Mouse (Mus musculus): ENCODE results near the gene Rpa2. TPM values are rescaled to one million over a fixed set of nuclear protein-coding genes. Genes with fewer than 3 reads are reported as not detected.

Rpa2 gene
- polyA plus RNA-seq, 1 experiment: 29.6 TPM

GRCm38 (mm10) chr4:132805599-132806197, 37.6 kb downstream of the Rpa2 start:
- DNase-seq (ENCODE audit: low read depth): no peak
- no peak for TF ChIP-seq POLR2A (IDR thresholded peaks at IDR 0.05; ENCODE audit: borderline replicate concordance, extremely low read depth, insufficient read depth, insufficient read length, poor library complexity, severe bottlenecking)
- TF ChIP-seq CTCF (IDR thresholded peaks at IDR 0.05; ENCODE audit: borderline replicate concordance, extremely low read depth, insufficient read depth, insufficient read length): no peak

DNA sequence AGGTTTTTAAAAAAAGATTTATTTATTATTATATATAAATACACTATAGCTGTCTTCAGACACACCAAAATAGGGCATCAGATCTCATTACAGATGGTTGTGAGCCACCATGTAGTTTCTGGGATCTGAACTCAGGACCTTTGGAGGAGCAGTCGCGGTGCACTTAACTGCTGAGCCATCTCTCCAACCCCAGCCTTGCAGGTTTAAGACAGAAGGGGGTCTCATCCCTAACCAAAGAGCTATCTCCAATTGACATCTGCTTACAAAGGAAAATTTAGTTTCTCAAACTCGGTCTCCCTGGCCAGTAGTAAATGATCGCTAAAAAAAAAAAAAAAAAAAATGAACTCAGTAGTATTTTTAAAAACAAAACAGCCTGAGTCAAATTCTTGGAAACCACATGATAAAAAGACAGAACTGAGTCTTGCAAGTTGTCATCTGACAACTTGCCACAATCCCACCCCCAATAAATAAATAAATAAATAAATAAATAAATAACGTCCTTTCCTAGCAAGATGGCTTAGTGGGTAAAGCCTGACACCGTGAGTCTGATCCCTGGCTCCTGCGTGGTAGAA, 38.6 kb downstream of the Rpa2 start:
- TF ChIP-seq CTCF (IDR thresholded peaks at IDR 0.05; ENCODE audit: borderline replicate concordance, extremely low read depth, insufficient read depth, insufficient read length) (no peak), POLR2A (IDR thresholded peaks at IDR 0.05; ENCODE audit: borderline replicate concordance, extremely low read depth, insufficient read depth, insufficient read length, poor library complexity, severe bottlenecking) (no peak)
- no peak for DNase-seq (ENCODE audit: low read depth)

GRCm38 (mm10) chr4:132807771-132808641, 39.9 kb downstream of the Rpa2 start:
- TF ChIP-seq POLR2A (IDR thresholded peaks at IDR 0.05; ENCODE audit: borderline replicate concordance, extremely low read depth, insufficient read depth, insufficient read length, poor library complexity, severe bottlenecking) (no peak), CTCF (IDR thresholded peaks at IDR 0.05; ENCODE audit: borderline replicate concordance, extremely low read depth, insufficient read depth, insufficient read length) (no peak)
- no peak for DNase-seq (ENCODE audit: low read depth)

DNA sequence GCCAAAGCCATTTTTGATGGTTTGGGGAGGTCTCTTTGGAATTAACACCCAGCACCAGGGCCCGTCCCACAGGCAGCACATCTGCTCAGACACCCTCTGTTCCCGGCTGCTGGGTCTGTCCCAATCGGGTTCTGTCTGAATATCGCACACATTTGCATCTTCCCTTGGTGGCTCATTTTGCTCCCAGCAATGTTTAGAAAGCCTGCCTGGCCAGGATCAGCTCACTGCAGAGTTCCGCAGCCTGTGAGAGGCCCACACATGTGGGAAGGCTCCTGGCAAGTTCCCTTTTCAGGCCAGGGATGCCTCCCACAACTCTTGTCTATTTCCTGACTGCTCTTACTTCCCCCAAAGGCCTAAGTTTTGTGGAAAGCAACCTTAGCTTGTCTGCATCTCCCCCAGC, 41.5 kb downstream of the Rpa2 start:
- TF ChIP-seq POLR2A (IDR thresholded peaks at IDR 0.05; ENCODE audit: borderline replicate concordance, extremely low read depth, insufficient read depth, insufficient read length, poor library complexity, severe bottlenecking) (no peak), CTCF (IDR thresholded peaks at IDR 0.05; ENCODE audit: borderline replicate concordance, extremely low read depth, insufficient read depth, insufficient read length) (no peak)
- no peak for DNase-seq (ENCODE audit: low read depth)

GRCm38 (mm10) chr4:132816404-132816803, 48.3 kb downstream of the Rpa2 start:
- DNase-seq (ENCODE audit: low read depth): no peak
- no peak for TF ChIP-seq POLR2A (IDR thresholded peaks at IDR 0.05; ENCODE audit: borderline replicate concordance, extremely low read depth, insufficient read depth, insufficient read length, poor library complexity, severe bottlenecking)
- TF ChIP-seq CTCF (IDR thresholded peaks at IDR 0.05; ENCODE audit: borderline replicate concordance, extremely low read depth, insufficient read depth, insufficient read length): no peak

DNA sequence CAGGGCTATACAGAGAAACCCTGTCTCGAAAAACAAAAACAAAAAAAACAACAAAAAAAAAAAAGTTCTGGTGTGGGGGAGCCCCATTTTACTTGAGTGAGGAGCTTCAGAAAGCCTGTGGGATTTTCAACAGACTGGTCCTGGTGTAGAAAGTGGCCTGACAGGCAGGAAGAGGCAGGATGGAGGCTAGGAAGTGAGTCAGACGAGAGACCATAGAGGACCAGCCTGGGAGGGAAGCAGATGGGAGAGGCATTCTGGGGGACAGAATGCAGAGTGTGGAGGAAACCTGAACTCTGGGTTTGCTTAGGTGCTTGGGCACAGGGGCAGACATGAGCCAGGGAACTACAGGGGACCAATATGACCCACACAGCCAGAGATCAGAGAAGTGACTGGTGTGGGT, 48.7 kb downstream of the Rpa2 start:
- DNase-seq (ENCODE audit: low read depth): no peak
- TF ChIP-seq POLR2A (IDR thresholded peaks at IDR 0.05; ENCODE audit: borderline replicate concordance, extremely low read depth, insufficient read depth, insufficient read length, poor library complexity, severe bottlenecking): no peak
- no peak for TF ChIP-seq CTCF (IDR thresholded peaks at IDR 0.05; ENCODE audit: borderline replicate concordance, extremely low read depth, insufficient read depth, insufficient read length)

DNA sequence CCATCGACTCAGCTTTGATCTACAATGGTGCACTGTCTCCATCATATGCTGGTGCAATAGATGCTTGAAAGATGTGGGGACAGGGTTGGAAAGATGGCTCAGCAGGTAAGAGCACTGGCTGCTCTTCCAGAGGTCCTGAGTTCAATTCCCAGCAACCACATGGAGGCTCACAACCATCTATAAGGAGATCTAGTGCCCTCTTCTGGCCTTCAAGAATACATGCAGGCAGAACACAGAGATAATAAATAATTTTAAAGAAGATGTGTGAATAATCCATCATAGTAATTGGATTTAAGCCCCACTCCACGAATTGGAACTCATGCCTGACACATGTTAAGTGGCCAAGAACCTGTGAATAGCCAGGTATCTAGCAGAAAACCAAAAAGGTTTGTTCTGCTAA, 50.3 kb downstream of the Rpa2 start:
- TF ChIP-seq CTCF (IDR thresholded peaks at IDR 0.05; ENCODE audit: borderline replicate concordance, extremely low read depth, insufficient read depth, insufficient read length) (no peak), POLR2A (IDR thresholded peaks at IDR 0.05; ENCODE audit: borderline replicate concordance, extremely low read depth, insufficient read depth, insufficient read length, poor library complexity, severe bottlenecking) (no peak)
- no peak for DNase-seq (ENCODE audit: low read depth)

GRCm38 (mm10) chr4:132823614-132824366, 55.7 kb downstream of the Rpa2 start:
- DNase-seq (ENCODE audit: low read depth): peak; percentile 25
- TF ChIP-seq POLR2A (IDR thresholded peaks at IDR 0.05; ENCODE audit: borderline replicate concordance, extremely low read depth, insufficient read depth, insufficient read length, poor library complexity, severe bottlenecking) (no peak), CTCF (IDR thresholded peaks at IDR 0.05; ENCODE audit: borderline replicate concordance, extremely low read depth, insufficient read depth, insufficient read length) (peak; percentile 61; the same call in 1 of the 2 replicates)

Other genes with a start within 250 kb of the Rpa2 start
- 799 and 900 TPM in 2 replicates for gene Atpif1, start 234.7 kb upstream of the Rpa2 start, polyA plus RNA-seq (2012; rRNA removed)
- 102 and 106 TPM in 2 replicates for gene Dnajc8, start 232.8 kb upstream of the Rpa2 start, polyA plus RNA-seq (2012; rRNA removed)
- gene Ptafr, start 204.3 kb upstream of the Rpa2 start, polyA plus RNA-seq (2012; rRNA removed): 0.38 and 0.68 TPM in 2 replicates
- gene Eya3, start 129.3 kb upstream of the Rpa2 start, polyA plus RNA-seq (2012; rRNA removed): 28.6 and 29.6 TPM in 2 replicates
- gene Xkr8, start 35.8 kb upstream of the Rpa2 start, polyA plus RNA-seq (2012; rRNA removed): 6.6 and 7.1 TPM in 2 replicates
- gene Smpdl3b, start 11.1 kb upstream of the Rpa2 start, polyA plus RNA-seq (2012; rRNA removed): 0.78 and 1.1 TPM in 2 replicates
- gene Themis2, start 28.1 kb downstream of the Rpa2 start, polyA plus RNA-seq (2012; rRNA removed): 0.38 and 0.90 TPM in 2 replicates
- gene Ppp1r8, start 74.8 kb downstream of the Rpa2 start, polyA plus RNA-seq (2012; rRNA removed): 91.3 and 110 TPM in 2 replicates
- 118 and 121 TPM in 2 replicates for gene Stx12, start 116.2 kb downstream of the Rpa2 start, polyA plus RNA-seq (2012; rRNA removed)
- gene Fam76a, start 154.2 kb downstream of the Rpa2 start, polyA plus RNA-seq (2012; rRNA removed): 19.8 and 20.3 TPM in 2 replicates
- 0.09 and 0.15 TPM in 2 replicates for gene Fgr, start 205.8 kb downstream of the Rpa2 start, polyA plus RNA-seq (2012; rRNA removed)
- gene Ahdc1, start 242.9 kb downstream of the Rpa2 start, polyA plus RNA-seq (2012; rRNA removed): 20.9 and 43.2 TPM in 2 replicates